In genomic region chr2:167254808-167255207, GRCm38 (mm10) we compare ENCODE assay signal across 27 mouse cellular contexts. TPM values are rescaled to one million over a fixed set of nuclear protein-coding genes. Genes with fewer than 3 reads are reported as not detected.
DNase-seq lines count a peak whose midpoint lies in the region; ATAC-seq and TF ChIP-seq lines count a peak whose summit lies in the region.
"Had no signal": no experiment of that assay in that cellular context is flagged by ENCODE, and none has a peak within 500 bp of the region (broad histone marks: within the 10 kb centered on the region; RNA-seq: fewer than 3 reads in every experiment).

No protein-coding gene starts in this region.

- no peak for ATAC-seq in heart, embryonic 12.5 days (ENCODE audit: insufficient number of reproducible peaks, low FRiP score)
- ATAC-seq in midbrain, embryonic 16.5 days = no peak
- ATAC-seq: forebrain, embryonic 13.5 days; midbrain, embryonic 13.5 days had no signal

- no peak for TF ChIP-seq POLR2A in kidney, adult 2 months (IDR thresholded peaks at IDR 0.05; ENCODE audit: low read depth, low read length)
- no peak for TF ChIP-seq POLR2A in CH12.LX (IDR thresholded peaks at IDR 0.05; ENCODE audit: low read depth, low read length)

- peaks cover 42% of the 10 kb centered on the region for H3K4me1 ChIP-seq in heart, embryonic 12.5 days (replicated peaks)
- H3K4me1 ChIP-seq in kidney, adult 2 months (ENCODE audit: control insufficient read depth, insufficient read depth, low read length) = no peaks in the 10 kb centered on the region
- peaks cover 11 to 12% of the 10 kb centered on the region in 2 experiments for H3K4me1 ChIP-seq in CH12.LX (ENCODE audit: control insufficient read depth in 1 of 2, insufficient read depth in 2 of 2)
- peaks cover 3 to 34% of the 10 kb centered on the region in 2 experiments; a peak in 2 of 4 replicates for H3K4me1 ChIP-seq in ES-E14 (ENCODE audit: control insufficient read depth in 2 of 2, insufficient read depth in 2 of 2, low read length in 2 of 2, poor library complexity in 1 of 2)
- H3K4me1 ChIP-seq in midbrain, embryonic 16.5 days (ENCODE audit: control insufficient read depth, insufficient read depth, low read length) = peaks cover 5% of the 10 kb centered on the region; the same call in 1 of the 2 replicates
- H3K4me1 ChIP-seq: liver, embryonic 15.5 days had no signal

- 41% methylated on average over 6 of the region's 6 CpGs for WGBS in heart, embryonic 12.5 days
- 85% methylated on average over 6 of the region's 6 CpGs for WGBS in kidney, adult 2 months
- 80% methylated on average over 6 of the region's 6 CpGs for WGBS in midbrain, embryonic 16.5 days

- dilution Hi-C loops in CH12.LX (cut with MboI; ENCODE audit: extremely low pct_ligation_motif_present, extremely low pct_unique_long_range_greater_than_20kb, low sequenced_read_pairs) = no loop called here

- DNase-seq in heart, adult 9 months (ENCODE audit: low spot score in 2 of 2) = no peak
- DNase-seq in kidney, adult 2 months = no peak
- no peak for DNase-seq in kidney, adult 9 months
- DNase-seq in CH12.LX (ENCODE audit: extremely low read depth) (no peak), ES-E14 (ENCODE audit: low read depth, low spot score) (no peak)
- DNase-seq: B cell, adult 2 months; cerebellum, adult 2 months; cerebellum, postnatal 14 days; layer of hippocampus, adult 9-11 months; retina, postnatal 1 day; right cerebral cortex, postnatal 14 days; thymus, postnatal 14 days had no signal

- no peaks in the 10 kb centered on the region for H3K79me2 ChIP-seq in CH12.LX (replicated peaks; ENCODE audit: control insufficient read depth, extremely low read depth, insufficient read depth, poor library complexity, severe bottlenecking)

- in situ Hi-C loops in CH12.LX (cut with MboI; ENCODE audit: low pct_ligation_motif_present, low pct_unique_long_range_greater_than_20kb, low sequenced_read_pairs) = no loop called here
- in situ Hi-C loops in ES-E14 (cut with MboI; ENCODE audit: low sequenced_read_pairs in 2 of 2, unreplicated experiment in 2 of 2) = no loop called here

- no peaks in the 10 kb centered on the region for H3K9me3 ChIP-seq in heart, embryonic 12.5 days (replicated peaks)
- H3K9me3 ChIP-seq in CH12.LX (replicated peaks; ENCODE audit: low read length) = no peaks in the 10 kb centered on the region
- H3K9me3 ChIP-seq in ES-E14 (ENCODE audit: control insufficient read depth, insufficient read depth, low read depth, low read length) = no peaks in the 10 kb centered on the region
- no peaks in the 10 kb centered on the region for H3K9me3 ChIP-seq in midbrain, embryonic 16.5 days (replicated peaks; ENCODE audit: control insufficient read depth, low read length, poor library complexity, severe bottlenecking)
- H3K9me3 ChIP-seq: forebrain, embryonic 13.5 days; G1E; limb, embryonic 10.5 days; limb, embryonic 15.5 days; liver, embryonic 15.5 days; midbrain, embryonic 13.5 days; neural tube, embryonic 15.5 days had no signal

- H3K9ac ChIP-seq in heart, embryonic 12.5 days = no peak overlapping the region
- H3K9ac ChIP-seq in CH12.LX (ENCODE audit: insufficient read depth, low read depth) = no peak overlapping the region
- H3K9ac ChIP-seq in ES-E14 (ENCODE audit: insufficient read depth, low read depth, low read length, poor library complexity, severe bottlenecking) = peak overlapping the region; percentile 23; the same call in 1 of the 2 replicates
- no peak overlapping the region for H3K9ac ChIP-seq in midbrain, embryonic 16.5 days (ENCODE audit: low read depth, low read length)
- H3K9ac ChIP-seq: forebrain, embryonic 13.5 days; hindbrain, embryonic 14.5 days; limb, embryonic 15.5 days; liver, embryonic 15.5 days; lung, embryonic 14.5 days; midbrain, embryonic 13.5 days; neural tube, embryonic 15.5 days had no signal

- TF ChIP-seq CTCF in kidney, adult 2 months (conservative IDR thresholded peaks at IDR 0.05; ENCODE audit: insufficient read depth, insufficient read length, low read depth, low read length) = no peak
- no peak for TF ChIP-seq CTCF in CH12.LX (conservative IDR thresholded peaks at IDR 0.05 in 1 of 2, IDR thresholded peaks at IDR 0.05 in 1 of 2; ENCODE audit: low read depth in 2 of 2, low read length in 2 of 2)

- TF ChIP-seq RAD21 in CH12.LX (IDR thresholded peaks at IDR 0.05; ENCODE audit: low read depth, low read length) = no peak

- H3K27ac ChIP-seq in heart, embryonic 12.5 days (ENCODE audit: poor library complexity, severe bottlenecking) = peak overlapping the region; percentile 57
- H3K27ac ChIP-seq in kidney, adult 2 months (ENCODE audit: insufficient read depth, low read depth, low read length) = peak overlapping the region; percentile 41; the same call in 1 of the 2 replicates
- H3K27ac ChIP-seq in CH12.LX (ENCODE audit: insufficient read depth, low read depth) = no peak overlapping the region
- peak overlapping the region; percentile 40; the same call in 1 of the 2 replicates for H3K27ac ChIP-seq in ES-E14 (ENCODE audit: insufficient read depth, low read depth, low read length, poor library complexity, severe bottlenecking)
- H3K27ac ChIP-seq in midbrain, embryonic 16.5 days (ENCODE audit: low read length) = no peak overlapping the region
- H3K27ac ChIP-seq: forebrain, embryonic 13.5 days; hindbrain, embryonic 14.5 days; limb, embryonic 10.5 days; limb, embryonic 15.5 days; liver, embryonic 15.5 days; macrophage; midbrain, embryonic 13.5 days; neural tube, embryonic 15.5 days had no signal

- TF ChIP-seq EP300 in CH12.LX (IDR thresholded peaks at IDR 0.05; ENCODE audit: low read length) = 0 out of 2 replicates have a peak, but pooled peaks have one; percentile 9

- no peak overlapping the region for H3K4me2 ChIP-seq in heart, embryonic 12.5 days
- no peak overlapping the region for H3K4me2 ChIP-seq in CH12.LX (ENCODE audit: insufficient read depth, low read depth, poor library complexity, severe bottlenecking)
- H3K4me2 ChIP-seq in midbrain, embryonic 16.5 days (ENCODE audit: low read length) = no peak overlapping the region
- H3K4me2 ChIP-seq: forebrain, embryonic 13.5 days; hindbrain, embryonic 14.5 days; limb, embryonic 15.5 days; liver, embryonic 15.5 days; lung, embryonic 14.5 days; midbrain, embryonic 13.5 days; neural tube, embryonic 15.5 days had no signal

- H3K4me3 ChIP-seq in heart, embryonic 12.5 days = no peak overlapping the region
- H3K4me3 ChIP-seq in kidney, adult 2 months (ENCODE audit: insufficient read depth, low read depth, low read length) = no peak overlapping the region
- H3K4me3 ChIP-seq in CH12.LX (replicated peaks in 1 of 3; ENCODE audit: low read depth in 2 of 3, low read length in 2 of 3, poor library complexity in 1 of 3) (no peak overlapping the region), ES-E14 (ENCODE audit: insufficient read depth in 1 of 2, low read depth in 1 of 2, low read length in 2 of 2, poor library complexity in 1 of 2, severe bottlenecking in 1 of 2) (no peak overlapping the region)
- no peak overlapping the region for H3K4me3 ChIP-seq in midbrain, embryonic 16.5 days (ENCODE audit: low read depth, low read length)
- H3K4me3 ChIP-seq: forebrain, embryonic 13.5 days; limb, embryonic 10.5 days; limb, embryonic 15.5 days; liver, embryonic 15.5 days; midbrain, embryonic 13.5 days; neural tube, embryonic 15.5 days had no signal

- H3K27me3 ChIP-seq in heart, embryonic 12.5 days (replicated peaks) = no peaks in the 10 kb centered on the region
- H3K27me3 ChIP-seq in kidney, adult 2 months (replicated peaks; ENCODE audit: control insufficient read depth, insufficient read depth, low read length) = no peaks in the 10 kb centered on the region
- H3K27me3 ChIP-seq in CH12.LX (replicated peaks) = peaks cover 2% of the 10 kb centered on the region
- no peaks in the 10 kb centered on the region for H3K27me3 ChIP-seq in midbrain, embryonic 16.5 days (ENCODE audit: control insufficient read depth, insufficient read depth, low read depth, low read length)
- H3K27me3 ChIP-seq: forebrain, embryonic 13.5 days; limb, embryonic 15.5 days; liver, embryonic 15.5 days; midbrain, embryonic 13.5 days; neural tube, embryonic 15.5 days had no signal

- no peaks in the 10 kb centered on the region for H3K36me3 ChIP-seq in heart, embryonic 12.5 days
- no peaks in the 10 kb centered on the region for H3K36me3 ChIP-seq in kidney, adult 2 months (ENCODE audit: control insufficient read depth, insufficient read depth, low read length)
- H3K36me3 ChIP-seq in CH12.LX (replicated peaks in 1 of 2; ENCODE audit: control insufficient read depth in 1 of 2, insufficient read depth in 1 of 2, low read length in 1 of 2) = no peaks in the 10 kb centered on the region
- H3K36me3 ChIP-seq in ES-E14 (ENCODE audit: control insufficient read depth, insufficient read depth, low read length, poor library complexity, severe bottlenecking) = no peaks in the 10 kb centered on the region
- no peaks in the 10 kb centered on the region for H3K36me3 ChIP-seq in midbrain, embryonic 16.5 days (ENCODE audit: control insufficient read depth, insufficient read depth, low read length)
- H3K36me3 ChIP-seq: G1E; limb, embryonic 10.5 days; limb, embryonic 15.5 days; liver, embryonic 15.5 days; midbrain, embryonic 13.5 days; neural tube, embryonic 15.5 days had no signal

TF ChIP-seq in CH12.LX, 34 proteins besides CTCF, POLR2A, EP300 and RAD21:
- TF ChIP-seq MYC (IDR thresholded peaks at IDR 0.05; ENCODE audit: low read depth, low read length) = no peak
- 0 out of 2 replicates have a peak, but pooled peaks have one; percentile 15 for TF ChIP-seq ZNF384 (IDR thresholded peaks at IDR 0.05; ENCODE audit: low read depth, low read length)
TF ChIP-seq in CH12.LX: peak in this region for 1.

TF ChIP-seq in ES-E14, 5 proteins besides CTCF, POLR2A, EP300 and RAD21:
- no peak for TF ChIP-seq HCFC1 (IDR thresholded peaks at IDR 0.05; ENCODE audit: borderline replicate concordance, insufficient read depth, low read length)
- no peak for TF ChIP-seq ZC3H11A (IDR thresholded peaks at IDR 0.05; ENCODE audit: borderline replicate concordance, low read depth, low read length)
- no peak for TF ChIP-seq ZNF384 (IDR thresholded peaks at IDR 0.05; ENCODE audit: low read depth, low read length)
- no peak for TF ChIP-seq CHD2 (IDR thresholded peaks at IDR 0.05; ENCODE audit: low read depth, low read length)
- no peak for TF ChIP-seq MAFK (IDR thresholded peaks at IDR 0.05; ENCODE audit: insufficient read depth, low read depth, low read length)

RNA-seq across cellular contexts. Expression of gene Ptgis, which starts 14.4 kb away (rescaled TPM):
- polyA plus RNA-seq in heart, embryonic 12.5 days (2016; fragmentation: Nextera tagmentation; extraction: Ambion mirVana) = 22.5 and 22.9 TPM in 2 replicates
- 8.3 and 11.2 TPM in 2 replicates for polyA plus RNA-seq in kidney, adult 2 months (2012; rRNA removed)
- total RNA-seq in CH12.LX (2012; rRNA removed) (7.0 and 7.7 TPM in 2 replicates), CH12.LX (2014; rRNA removed) (12.2 and 13.4 TPM in 2 replicates), ES-E14 (2012; rRNA removed) (16.1 and 23.8 TPM in 2 replicates)
- 15.9 and 19.1 TPM in 2 replicates for polyA plus RNA-seq in CH12.LX (2012; ENCODE audit: insufficient read length, low read depth)
- 3.4 and 4.3 TPM in 2 replicates for polyA plus RNA-seq in midbrain, embryonic 16.5 days (2015; fragmentation: Nextera tagmentation; extraction: Ambion mirVana)
- total RNA-seq: G1E; hematopoietic stem cell, adult 5-6 weeks; megakaryocyte-erythroid progenitor cell, adult 5-6 weeks; monocyte, adult 5-6 weeks had no signal
- polyA plus RNA-seq: G1E, macrophage had no signal

Comparison
In these comparisons a context has a peak if more than half of its experiments do, and no peak if none do; other contexts are left out.
1. H3K27ac ChIP-seq: peak in heart, embryonic 12.5 days (single experiment), kidney, adult 2 months (single experiment) and ES-E14 (single experiment); none in CH12.LX (single experiment) and midbrain, embryonic 16.5 days (single experiment).